Mouse (Mus musculus) brain, embryonic 18.5 days (tissue): ENCODE measurements around the gene Serpina3f.

ENCODE experiments used
- DNase-seq: peaks from one replicate; pipeline ENCODE4 v3.0.0-alpha.2; 2012; ENCODE audit warnings: low read depth, low spot score

Serpina3f gene

GRCm38 (mm10) chr12:104248231-104248630 is 33.9 kb downstream of the Serpina3f start:
- no peak for DNase-seq

GRCm38 (mm10) chr12:104261041-104261440 is 46.7 kb downstream of the Serpina3f start:
- no peak for DNase-seq

- DNase-seq = no peak
These were observed 48.5 kb downstream of the Serpina3f start, which contains the start of gene Serpina3i for GRCm38 (mm10) chr12:104262863-104263262. Gene Serpina3i, plus strand, starts transcription at chr12:104263122.

- DNase-seq = no peak
These were observed 52.0 kb downstream of the Serpina3f start for GRCm38 (mm10) chr12:104266374-104266773.
